Mouse (Mus musculus) brain, embryonic 14.5 days (tissue): ENCODE measurements at regions not wholly inside any gene's neighbourhood (a gene's known extent, or its start where the extent isn't known, plus 50 kb on each side); places are given as distances from the start of the nearest gene placed in this dataset.

ENCODE experiments used
- CTCF ChIP-seq: fragments of 200-500 bp; IDR thresholded peaks from 2 replicates; pipeline ENCODE4 v1.5.1; 2012; ENCODE audit warnings: inconsistent platforms, mild to moderate bottlenecking, moderate library complexity, borderline replicate concordance; ENCODE audit not compliant: insufficient read depth, insufficient read length; ENCODE audit errors: extremely low read depth
- POLR2A ChIP-seq: fragments of 200-500 bp; IDR thresholded peaks from 2 replicates; pipeline ENCODE4 v1.6.1; 2012; ENCODE audit warnings: mild to moderate bottlenecking, inconsistent platforms, borderline replicate concordance; ENCODE audit not compliant: poor library complexity, insufficient read depth, insufficient read length, severe bottlenecking; ENCODE audit errors: extremely low read depth

DNA sequence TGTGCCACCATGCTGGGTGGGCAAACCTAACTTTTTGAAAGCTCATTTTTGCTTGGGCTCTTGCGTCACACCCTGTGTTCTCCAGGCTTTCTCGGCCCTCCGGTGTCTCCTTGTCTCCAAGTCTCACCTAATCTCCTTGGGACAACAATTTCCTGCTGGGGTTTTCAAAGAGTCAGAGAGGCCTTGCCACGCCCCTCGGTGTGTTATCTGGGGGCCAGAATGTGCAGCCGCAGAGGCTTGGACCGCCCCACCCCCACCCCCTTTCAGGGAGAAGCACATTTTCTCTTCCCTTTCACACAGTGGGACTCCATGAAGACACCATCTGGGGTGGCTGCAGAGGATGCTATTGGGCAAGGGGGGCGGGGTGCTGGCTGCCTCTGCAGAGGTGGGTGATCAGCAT lies 76.9 kb upstream of the Med13l start:
- TF ChIP-seq CTCF (no peak), POLR2A (no peak)
